Mouse (Mus musculus): ENCODE results near the gene Pnldc1.

DNA sequence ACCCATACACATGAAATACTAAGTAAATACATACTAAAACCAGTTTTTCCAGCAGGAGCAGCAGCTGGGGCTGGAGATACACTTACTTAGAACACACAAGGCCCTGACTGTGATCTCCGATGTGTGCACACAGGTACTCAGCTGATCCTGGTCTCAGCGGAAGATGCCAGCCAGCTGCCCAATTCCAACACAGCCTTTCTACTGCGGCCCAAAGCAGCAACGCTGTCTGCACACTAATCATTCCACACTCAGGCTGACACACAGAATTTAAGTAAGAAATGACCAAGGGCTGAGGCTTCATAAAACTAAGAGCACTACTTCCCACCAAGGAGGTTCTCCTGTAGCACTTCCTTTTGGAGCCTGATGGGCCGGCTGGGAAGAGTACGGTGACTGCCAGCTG, 7.7 kb downstream of the Pnldc1 start:
- TF ChIP-seq CTCF (IDR thresholded peaks at IDR 0.05; ENCODE audit: low read depth, low read length) (no peak), POLR2A (IDR thresholded peaks at IDR 0.05; ENCODE audit: extremely low read depth, insufficient read depth, low read length) (no peak)
